Mouse (Mus musculus): ENCODE results near the gene Xndc1. TPM values are rescaled to one million over a fixed set of nuclear protein-coding genes. Genes with fewer than 3 reads are reported as not detected.
A peak's percentile ranks its signal among the peaks of the same experiment; 100 is the strongest.

The Xndc1 gene
- polyA plus RNA-seq, 1 experiment from 2014 or later: 43.3 TPM

GRCm38 (mm10) chr7:102084041-102084696, 18.9 kb downstream of the Xndc1 start:
- no peaks in the 10 kb centered on the region for H3K9me3 ChIP-seq
- H3K27ac ChIP-seq (replicated peaks): no peak overlapping the region
- no peak overlapping the region for H3K4me3 ChIP-seq
- WGBS: 93% methylated on average over 26 of the region's 26 CpGs
- H3K36me3 ChIP-seq: peaks cover 65% of the 10 kb centered on the region
- no peak for ATAC-seq (ENCODE audit: low FRiP score, low read depth)
- H3K4me1 ChIP-seq: no peaks in the 10 kb centered on the region
- no peak overlapping the region for H3K4me2 ChIP-seq (replicated peaks)
- no peaks in the 10 kb centered on the region for H3K27me3 ChIP-seq
- H3K9ac ChIP-seq (replicated peaks): no peak overlapping the region

GRCm38 (mm10) chr7:102087336-102087735, 22.0 kb downstream of the Xndc1 start:
- ATAC-seq (ENCODE audit: low FRiP score, low read depth): no peak
- Histone ChIP-seq H3K9ac (replicated peaks) (no peak overlapping the region), H3K4me3 (no peak overlapping the region), H3K4me2 (replicated peaks) (no peak overlapping the region), H3K9me3 (no peaks in the 10 kb centered on the region), H3K27me3 (no peaks in the 10 kb centered on the region), H3K27ac (replicated peaks) (no peak overlapping the region), H3K4me1 (no peaks in the 10 kb centered on the region), H3K36me3 (peaks cover 44% of the 10 kb centered on the region)
- 93% methylated on average over 4 of the region's 4 CpGs for WGBS

GRCm38 (mm10) chr7:102099760-102100661, 34.7 kb downstream of the Xndc1 start:
- no peak overlapping the region for H3K9ac ChIP-seq (replicated peaks)

GRCm38 (mm10) chr7:102100868-102101267, 35.6 kb downstream of the Xndc1 start:
- Histone ChIP-seq H3K4me1 (peaks cover 20% of the 10 kb centered on the region), H3K4me2 (replicated peaks) (no peak overlapping the region), H3K27me3 (0 out of 2 replicates have a peak, but pooled peaks cover 17% of the 10 kb centered on the region), H3K9me3 (no peaks in the 10 kb centered on the region), H3K27ac (replicated peaks) (no peak overlapping the region), H3K9ac (replicated peaks) (no peak overlapping the region), H3K36me3 (no peaks in the 10 kb centered on the region), H3K4me3 (no peak overlapping the region)
- 64% methylated on average over 5 of the region's 5 CpGs for WGBS
- no peak for ATAC-seq (ENCODE audit: low FRiP score, low read depth)

More at GRCm38 (mm10) chr7:102099760-102100661, 34.7 kb downstream of the Xndc1 start:
- Histone ChIP-seq H3K9me3 (no peaks in the 10 kb centered on the region), H3K36me3 (no peaks in the 10 kb centered on the region), H3K4me1 (peaks cover 20% of the 10 kb centered on the region), H3K27ac (replicated peaks) (no peak overlapping the region), H3K4me2 (replicated peaks) (peak overlapping the region; percentile 43), H3K4me3 (peak overlapping the region; percentile 22; the same call in 1 of the 2 replicates), H3K27me3 (0 out of 2 replicates have a peak, but pooled peaks cover 17% of the 10 kb centered on the region)
- peak; percentile 66 for ATAC-seq (ENCODE audit: low FRiP score, low read depth)
- WGBS: 5% methylated on average over 30 of the region's 30 CpGs

- Histone ChIP-seq H3K27ac (replicated peaks) (no peak within 1 kb of the TSS), H3K4me1 (peaks cover 20% of the 10 kb centered on the region), H3K4me2 (replicated peaks) (no peak within 1 kb of the TSS), H3K9me3 (no peaks in the 10 kb centered on the region), H3K4me3 (no peak within 1 kb of the TSS), H3K36me3 (no peaks in the 10 kb centered on the region), H3K27me3 (0 out of 2 replicates have a peak, but pooled peaks cover 17% of the 10 kb centered on the region), H3K9ac (replicated peaks) (no peak within 1 kb of the TSS)
- no peak for ATAC-seq (ENCODE audit: low FRiP score, low read depth)
- 36% methylated on average over 5 of the region's 5 CpGs for WGBS
Measured at GRCm38 (mm10) chr7:102101487-102101886, 36.2 kb downstream of the Xndc1 start, which contains the start of gene Art1. Gene Art1, plus strand, starts transcription at chr7:102101743.

GRCm38 (mm10) chr7:102102241-102102640, 36.9 kb downstream of the Xndc1 start:
- H3K4me1 ChIP-seq: peaks cover 26% of the 10 kb centered on the region

GRCm38 (mm10) chr7:102102696-102103095, 37.4 kb downstream of the Xndc1 start:
- no peak overlapping the region for H3K27ac ChIP-seq (replicated peaks)
- no peak overlapping the region for H3K4me2 ChIP-seq (replicated peaks)
- peaks cover 26% of the 10 kb centered on the region for H3K4me1 ChIP-seq
- 43% methylated on average over 6 of the region's 6 CpGs for WGBS
- H3K9me3 ChIP-seq: no peaks in the 10 kb centered on the region
- no peak overlapping the region for H3K4me3 ChIP-seq
- H3K27me3 ChIP-seq: 0 out of 2 replicates have a peak, but pooled peaks cover 17% of the 10 kb centered on the region
- H3K36me3 ChIP-seq: no peaks in the 10 kb centered on the region
- H3K9ac ChIP-seq (replicated peaks): no peak overlapping the region
- ATAC-seq (ENCODE audit: low FRiP score, low read depth): no peak

More at GRCm38 (mm10) chr7:102102241-102102640, 36.9 kb downstream of the Xndc1 start:
- no peak for ATAC-seq (ENCODE audit: low FRiP score, low read depth)
- Histone ChIP-seq H3K9me3 (no peaks in the 10 kb centered on the region), H3K9ac (replicated peaks) (no peak overlapping the region), H3K4me2 (replicated peaks) (no peak overlapping the region), H3K27ac (replicated peaks) (no peak overlapping the region), H3K4me3 (no peak overlapping the region), H3K36me3 (no peaks in the 10 kb centered on the region), H3K27me3 (0 out of 2 replicates have a peak, but pooled peaks cover 17% of the 10 kb centered on the region)
- WGBS: 51% methylated on average over 8 of the region's 8 CpGs

- no peak for ATAC-seq (ENCODE audit: low FRiP score, low read depth)
- WGBS: 89% methylated on average over 2 of the region's 2 CpGs
- Histone ChIP-seq H3K4me1 (peaks cover 26% of the 10 kb centered on the region), H3K4me3 (no peak overlapping the region), H3K9ac (replicated peaks) (no peak overlapping the region), H3K27ac (replicated peaks) (no peak overlapping the region), H3K9me3 (no peaks in the 10 kb centered on the region), H3K4me2 (replicated peaks) (no peak overlapping the region), H3K36me3 (no peaks in the 10 kb centered on the region), H3K27me3 (0 out of 2 replicates have a peak, but pooled peaks cover 14% of the 10 kb centered on the region)
Measured at GRCm38 (mm10) chr7:102103555-102103954, 38.2 kb downstream of the Xndc1 start.

- H3K27ac ChIP-seq (replicated peaks): no peak overlapping the region
- no peak overlapping the region for H3K9ac ChIP-seq (replicated peaks)
- ATAC-seq (ENCODE audit: low FRiP score, low read depth): no peak
- H3K36me3 ChIP-seq: no peaks in the 10 kb centered on the region
- WGBS: 82% methylated on average over 5 of the region's 5 CpGs
- peaks cover 26% of the 10 kb centered on the region for H3K4me1 ChIP-seq
- H3K27me3 ChIP-seq: 0 out of 2 replicates have a peak, but pooled peaks cover 8% of the 10 kb centered on the region
- no peak overlapping the region for H3K4me2 ChIP-seq (replicated peaks)
- no peak overlapping the region for H3K4me3 ChIP-seq
- no peaks in the 10 kb centered on the region for H3K9me3 ChIP-seq
Measured at GRCm38 (mm10) chr7:102104126-102104525, 38.8 kb downstream of the Xndc1 start.

- H3K36me3 ChIP-seq: no peaks in the 10 kb centered on the region
- H3K4me2 ChIP-seq (replicated peaks): peak overlapping the region; percentile 50
- WGBS: 24% methylated on average over 23 of the region's 23 CpGs
- H3K27ac ChIP-seq (replicated peaks): no peak overlapping the region
- ATAC-seq (ENCODE audit: low FRiP score, low read depth): 0 out of 2 replicates have a peak, but pooled peaks have one; percentile 41
- no peaks in the 10 kb centered on the region for H3K9me3 ChIP-seq
- peak overlapping the region; percentile 27 for H3K4me3 ChIP-seq
- H3K9ac ChIP-seq (replicated peaks): peak overlapping the region; percentile 39
- peaks cover 10% of the 10 kb centered on the region for H3K4me1 ChIP-seq
- no peaks in the 10 kb centered on the region for H3K27me3 ChIP-seq
Measured at GRCm38 (mm10) chr7:102106700-102107141, 41.4 kb downstream of the Xndc1 start.

- Histone ChIP-seq H3K9me3 (no peaks in the 10 kb centered on the region), H3K36me3 (no peaks in the 10 kb centered on the region), H3K27ac (replicated peaks) (no peak overlapping the region), H3K27me3 (peaks cover 2% of the 10 kb centered on the region; the same call in 1 of the 2 replicates), H3K4me2 (replicated peaks) (no peak overlapping the region), H3K4me3 (no peak overlapping the region), H3K9ac (replicated peaks) (no peak overlapping the region), H3K4me1 (peaks cover 7% of the 10 kb centered on the region)
- WGBS: 86% methylated on average over 1 of the region's 1 CpGs
- ATAC-seq (ENCODE audit: low FRiP score, low read depth): no peak
Measured at GRCm38 (mm10) chr7:102108206-102108605, 42.9 kb downstream of the Xndc1 start.

- H3K4me3 ChIP-seq: no peak within 1 kb of the TSS
- WGBS: 82% methylated on average over 7 of the region's 7 CpGs
- no peak for ATAC-seq (ENCODE audit: low FRiP score, low read depth)
- H3K4me2 ChIP-seq (replicated peaks): no peak within 1 kb of the TSS
- peaks cover 4% of the 10 kb centered on the region; the same call in 1 of the 2 replicates for H3K27me3 ChIP-seq
- H3K36me3 ChIP-seq: no peaks in the 10 kb centered on the region
- peaks cover 7% of the 10 kb centered on the region for H3K4me1 ChIP-seq
- H3K9me3 ChIP-seq: no peaks in the 10 kb centered on the region
- H3K9ac ChIP-seq (replicated peaks): no peak within 1 kb of the TSS
- no peak within 1 kb of the TSS for H3K27ac ChIP-seq (replicated peaks)
Measured at GRCm38 (mm10) chr7:102109171-102109570, 43.9 kb downstream of the Xndc1 start, which contains the start of gene Art5. Gene Art5, minus strand, starts transcription at chr7:102109489.

All from midbrain, embryonic 12.5 days (tissue).